Mouse (Mus musculus): ENCODE results near the gene Dnah8. TPM values are rescaled to one million over a fixed set of nuclear protein-coding genes. Genes with fewer than 3 reads are reported as not detected.

Dnah8 gene
- polyA plus RNA-seq, 1 experiment from 2014 or later, result 1.0 TPM

GRCm38 (mm10) chr17:30594846-30595245 is 29.3 kb upstream of the Dnah8 start:
- no peak overlapping the region for H3K4me2 ChIP-seq
- H3K4me3 ChIP-seq (replicated peaks), result no peak overlapping the region
- ATAC-seq (ENCODE audit: insufficient read depth, low FRiP score, low read depth), result no peak
- H3K9me3 ChIP-seq, result no peaks in the 10 kb centered on the region
- peaks cover 34% of the 10 kb centered on the region for H3K36me3 ChIP-seq
- H3K27ac ChIP-seq, result no peak overlapping the region
- H3K9ac ChIP-seq, result no peak overlapping the region
- WGBS, result 47% methylated on average over 6 of the region's 6 CpGs
- no peaks in the 10 kb centered on the region for H3K4me1 ChIP-seq
- H3K27me3 ChIP-seq (replicated peaks), result no peaks in the 10 kb centered on the region

GRCm38 (mm10) chr17:30597786-30598185 is 26.4 kb upstream of the Dnah8 start:
- no peak for ATAC-seq (ENCODE audit: insufficient read depth, low FRiP score, low read depth)
- Histone ChIP-seq H3K27me3 (replicated peaks) (no peaks in the 10 kb centered on the region), H3K36me3 (peaks cover 41% of the 10 kb centered on the region), H3K4me3 (replicated peaks) (no peak overlapping the region), H3K9me3 (no peaks in the 10 kb centered on the region), H3K4me2 (no peak overlapping the region), H3K27ac (no peak overlapping the region), H3K9ac (no peak overlapping the region), H3K4me1 (no peaks in the 10 kb centered on the region)
- WGBS, result 95% methylated on average over 9 of the region's 9 CpGs

- Histone ChIP-seq H3K27ac (no peak overlapping the region), H3K9ac (no peak overlapping the region), H3K9me3 (no peaks in the 10 kb centered on the region), H3K36me3 (peaks cover 46% of the 10 kb centered on the region), H3K4me2 (no peak overlapping the region), H3K27me3 (replicated peaks) (no peaks in the 10 kb centered on the region), H3K4me3 (replicated peaks) (no peak overlapping the region), H3K4me1 (no peaks in the 10 kb centered on the region)
- WGBS, result 78% methylated on average over 5 of the region's 5 CpGs
- ATAC-seq (ENCODE audit: insufficient read depth, low FRiP score, low read depth), result no peak
These were observed 25.9 kb upstream of the Dnah8 start for GRCm38 (mm10) chr17:30598300-30598699.

GRCm38 (mm10) chr17:30602175-30602574 is 22.0 kb upstream of the Dnah8 start:
- peaks cover 34% of the 10 kb centered on the region for H3K36me3 ChIP-seq
- no peak overlapping the region for H3K4me2 ChIP-seq
- WGBS, result 89% methylated on average over 14 of the region's 14 CpGs
- no peak overlapping the region for H3K27ac ChIP-seq
- H3K9me3 ChIP-seq, result no peaks in the 10 kb centered on the region
- no peaks in the 10 kb centered on the region for H3K27me3 ChIP-seq (replicated peaks)
- H3K9ac ChIP-seq, result no peak overlapping the region
- no peak for ATAC-seq (ENCODE audit: insufficient read depth, low FRiP score, low read depth)
- H3K4me1 ChIP-seq, result peaks cover 4% of the 10 kb centered on the region
- no peak overlapping the region for H3K4me3 ChIP-seq (replicated peaks)

- no peak overlapping the region for H3K4me3 ChIP-seq (replicated peaks)
- H3K4me2 ChIP-seq, result no peak overlapping the region
- WGBS, result 95% methylated on average over 6 of the region's 6 CpGs
- H3K27ac ChIP-seq, result no peak overlapping the region
- H3K9ac ChIP-seq, result no peak overlapping the region
- H3K27me3 ChIP-seq (replicated peaks), result no peaks in the 10 kb centered on the region
- no peak for ATAC-seq (ENCODE audit: insufficient read depth, low FRiP score, low read depth)
- no peaks in the 10 kb centered on the region for H3K9me3 ChIP-seq
- peaks cover 8% of the 10 kb centered on the region for H3K4me1 ChIP-seq
- H3K36me3 ChIP-seq, result peaks cover 20% of the 10 kb centered on the region
These were observed 19.9 kb upstream of the Dnah8 start for GRCm38 (mm10) chr17:30604296-30604695.

- WGBS, result 91% methylated on average over 5 of the region's 5 CpGs
- no peak for ATAC-seq (ENCODE audit: insufficient read depth, low FRiP score, low read depth)
- peaks cover 20% of the 10 kb centered on the region for H3K36me3 ChIP-seq
- H3K9me3 ChIP-seq, result no peaks in the 10 kb centered on the region
- H3K4me2 ChIP-seq, result no peak overlapping the region
- H3K27ac ChIP-seq, result no peak overlapping the region
- H3K9ac ChIP-seq, result no peak overlapping the region
- H3K27me3 ChIP-seq (replicated peaks), result no peaks in the 10 kb centered on the region
- H3K4me3 ChIP-seq (replicated peaks), result no peak overlapping the region
- peaks cover 16% of the 10 kb centered on the region for H3K4me1 ChIP-seq
These were observed 19.2 kb upstream of the Dnah8 start for GRCm38 (mm10) chr17:30605001-30605400.

- no peak for ATAC-seq (ENCODE audit: insufficient read depth, low FRiP score, low read depth)
- Histone ChIP-seq H3K4me1 (peaks cover 16% of the 10 kb centered on the region), H3K27me3 (replicated peaks) (no peaks in the 10 kb centered on the region), H3K27ac (peak overlapping the region; percentile 11; the same call in 1 of the 2 replicates), H3K9me3 (no peaks in the 10 kb centered on the region), H3K36me3 (peaks cover 20% of the 10 kb centered on the region), H3K4me2 (no peak overlapping the region), H3K4me3 (replicated peaks) (no peak overlapping the region), H3K9ac (no peak overlapping the region)
- WGBS, result 87% methylated on average over 11 of the region's 11 CpGs
These were observed 17.9 kb upstream of the Dnah8 start for GRCm38 (mm10) chr17:30606206-30606605.

- Histone ChIP-seq H3K9me3 (no peaks in the 10 kb centered on the region), H3K36me3 (peaks cover 20% of the 10 kb centered on the region), H3K9ac (no peak overlapping the region), H3K4me1 (peaks cover 16% of the 10 kb centered on the region), H3K27me3 (replicated peaks) (no peaks in the 10 kb centered on the region), H3K27ac (peak overlapping the region; percentile 44; the same call in 1 of the 2 replicates), H3K4me2 (no peak overlapping the region), H3K4me3 (replicated peaks) (no peak overlapping the region)
- WGBS, result 81% methylated on average over 8 of the region's 8 CpGs
- ATAC-seq (ENCODE audit: insufficient read depth, low FRiP score, low read depth), result no peak
These were observed 17.5 kb upstream of the Dnah8 start for GRCm38 (mm10) chr17:30606634-30607081.

GRCm38 (mm10) chr17:30607330-30607729 is 16.8 kb upstream of the Dnah8 start:
- 84% methylated on average over 7 of the region's 7 CpGs for WGBS
- peaks cover 16% of the 10 kb centered on the region for H3K4me1 ChIP-seq
- H3K27ac ChIP-seq, result peak overlapping the region; percentile 44; the same call in 1 of the 2 replicates

GRCm38 (mm10) chr17:30607909-30608495 is 16.2 kb upstream of the Dnah8 start:
- WGBS, result 73% methylated on average over 8 of the region's 8 CpGs
- peaks cover 11% of the 10 kb centered on the region; the same call in 1 of the 2 replicates for H3K36me3 ChIP-seq
- no peak for ATAC-seq (ENCODE audit: insufficient read depth, low FRiP score, low read depth)
- peaks cover 16% of the 10 kb centered on the region for H3K4me1 ChIP-seq
- H3K27me3 ChIP-seq (replicated peaks), result no peaks in the 10 kb centered on the region
- no peak overlapping the region for H3K4me2 ChIP-seq
- H3K27ac ChIP-seq, result no peak overlapping the region
- H3K9ac ChIP-seq, result no peak overlapping the region
- no peaks in the 10 kb centered on the region for H3K9me3 ChIP-seq
- H3K4me3 ChIP-seq (replicated peaks), result no peak overlapping the region

More at GRCm38 (mm10) chr17:30607330-30607729, 16.8 kb upstream of the Dnah8 start:
- Histone ChIP-seq H3K4me3 (replicated peaks) (no peak overlapping the region), H3K9ac (no peak overlapping the region), H3K9me3 (no peaks in the 10 kb centered on the region), H3K27me3 (replicated peaks) (no peaks in the 10 kb centered on the region), H3K4me2 (no peak overlapping the region), H3K36me3 (peaks cover 18% of the 10 kb centered on the region)
- no peak for ATAC-seq (ENCODE audit: insufficient read depth, low FRiP score, low read depth)

GRCm38 (mm10) chr17:30609305-30609979 is 14.7 kb upstream of the Dnah8 start:
- Histone ChIP-seq H3K9ac (no peak overlapping the region), H3K4me2 (no peak overlapping the region; the same call in 1 of the 2 replicates), H3K9me3 (no peaks in the 10 kb centered on the region), H3K4me3 (replicated peaks) (no peak overlapping the region), H3K4me1 (peaks cover 16% of the 10 kb centered on the region), H3K36me3 (0 out of 2 replicates have a peak, but pooled peaks cover 4% of the 10 kb centered on the region), H3K27ac (no peak overlapping the region), H3K27me3 (replicated peaks) (no peaks in the 10 kb centered on the region)
- WGBS, result 81% methylated on average over 16 of the region's 16 CpGs
- no peak for ATAC-seq (ENCODE audit: insufficient read depth, low FRiP score, low read depth)

- Histone ChIP-seq H3K27me3 (replicated peaks) (no peaks in the 10 kb centered on the region), H3K4me1 (peaks cover 16% of the 10 kb centered on the region), H3K9me3 (no peaks in the 10 kb centered on the region), H3K27ac (no peak overlapping the region), H3K36me3 (0 out of 2 replicates have a peak, but pooled peaks cover 4% of the 10 kb centered on the region), H3K9ac (no peak overlapping the region), H3K4me3 (replicated peaks) (no peak overlapping the region), H3K4me2 (no peak overlapping the region; the same call in 1 of the 2 replicates)
- 96% methylated on average over 5 of the region's 5 CpGs for WGBS
- no peak for ATAC-seq (ENCODE audit: insufficient read depth, low FRiP score, low read depth)
These were observed 14.2 kb upstream of the Dnah8 start for GRCm38 (mm10) chr17:30609980-30610307.
